Mouse (Mus musculus): ENCODE results near the gene Igdcc4.

- TF ChIP-seq POLR2A (IDR thresholded peaks at IDR 0.05; ENCODE audit: insufficient read depth, low read length): no peak
- TF ChIP-seq EP300 (IDR thresholded peaks at IDR 0.05; ENCODE audit: insufficient read depth, low read depth, low read length): 0 out of 2 replicates have a peak, but pooled peaks have one; percentile 16
- no peak for TF ChIP-seq CTCF (IDR thresholded peaks at IDR 0.05; ENCODE audit: low read depth, low read length)
These were observed 74.9 kb downstream of the Igdcc4 start for GRCm38 (mm10) chr9:65175939-65176871.
